Mouse (Mus musculus) megakaryocyte, embryonic 14.5 days (primary cell): ENCODE measurements at regions not wholly inside any gene's neighbourhood (a gene's known extent, or its start where the extent isn't known, plus 50 kb on each side); places are given as distances from the start of the nearest gene placed in this dataset.

Experiments
- H3K27me3 ChIP-seq: replicated peaks from 2 replicates; pipeline ENCODE3; 2012; ENCODE audit warnings: inconsistent platforms
- H3K36me3 ChIP-seq: replicated peaks from 2 replicates; pipeline ENCODE3; 2012; ENCODE audit warnings: low read length, inconsistent platforms, mixed read lengths
- H3K4me1 ChIP-seq: 2 replicates; pipeline ENCODE4 v1.6.1; 2012; ENCODE audit warnings: inconsistent platforms
- H3K4me3 ChIP-seq: replicated peaks from 2 replicates; pipeline ENCODE3; 2012; ENCODE audit warnings: moderate library complexity, mild to moderate bottlenecking, inconsistent platforms
- H3K9me3 ChIP-seq: 2 replicates; pipeline ENCODE4 v1.6.1; 2012; ENCODE audit warnings: inconsistent platforms
- FLI1 ChIP-seq: IDR thresholded peaks from 2 replicates; pipeline ENCODE4 v1.6.1; 2012; ENCODE audit warnings: low read length, inconsistent platforms, mixed read lengths
- GATA1 ChIP-seq: IDR thresholded peaks from 3 replicates; pipeline ENCODE4 v1.6.1; 2012; ENCODE audit warnings: mixed read lengths, low read length, inconsistent platforms, borderline replicate concordance

- no peaks in the 10 kb centered on the region for H3K27me3 ChIP-seq
- H3K4me3 ChIP-seq, result peak overlapping the region; percentile 77
- peaks cover 57% of the 10 kb centered on the region for H3K4me1 ChIP-seq
- H3K36me3 ChIP-seq, result peaks cover 12% of the 10 kb centered on the region
- TF ChIP-seq FLI1, result no peak
- H3K9me3 ChIP-seq, result peaks cover 10% of the 10 kb centered on the region
Measured at GRCm38 (mm10) chr3:22022418-22022817, 54.0 kb upstream of the Tbl1xr1 start.

GRCm38 (mm10) chr3:22023049-22023448 lies 53.4 kb upstream of the Tbl1xr1 start:
- Histone ChIP-seq H3K9me3 (peaks cover 10% of the 10 kb centered on the region), H3K4me1 (peaks cover 51% of the 10 kb centered on the region), H3K36me3 (peaks cover 12% of the 10 kb centered on the region), H3K4me3 (no peak overlapping the region), H3K27me3 (no peaks in the 10 kb centered on the region)
- no peak for TF ChIP-seq GATA1
- TF ChIP-seq FLI1, result no peak

GRCm38 (mm10) chr3:22023551-22023950 lies 52.9 kb upstream of the Tbl1xr1 start:
- peaks cover 10% of the 10 kb centered on the region for H3K36me3 ChIP-seq
- no peak overlapping the region for H3K4me3 ChIP-seq
- no peaks in the 10 kb centered on the region for H3K27me3 ChIP-seq
- peaks cover 52% of the 10 kb centered on the region for H3K4me1 ChIP-seq
- no peak for TF ChIP-seq FLI1
- TF ChIP-seq GATA1, result no peak
- peaks cover 9% of the 10 kb centered on the region for H3K9me3 ChIP-seq

DNA sequence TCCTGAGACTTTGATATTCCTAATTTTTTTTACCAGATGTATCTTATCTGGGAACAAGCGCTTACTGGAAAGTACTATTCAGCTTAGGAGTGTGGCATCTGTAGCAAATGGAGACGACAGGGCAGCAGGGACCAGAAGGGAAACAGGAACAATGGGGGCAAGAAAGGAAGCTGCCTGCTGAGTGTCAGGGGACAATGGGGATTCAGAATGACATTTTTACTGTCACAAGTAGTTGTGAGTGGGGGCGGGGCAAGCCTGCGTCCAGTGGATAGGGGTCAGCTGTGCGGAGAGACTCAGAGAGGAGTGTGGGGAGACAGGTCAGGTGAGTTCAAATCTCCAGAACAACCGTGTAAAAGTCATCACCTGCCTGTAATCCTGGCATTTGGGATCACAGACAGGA lies 52.3 kb upstream of the Tbl1xr1 start:
- no peaks in the 10 kb centered on the region for H3K27me3 ChIP-seq
- no peak for TF ChIP-seq FLI1
- TF ChIP-seq GATA1, result no peak
- H3K4me3 ChIP-seq, result no peak overlapping the region
- H3K4me1 ChIP-seq, result peaks cover 55% of the 10 kb centered on the region
- peaks cover 3% of the 10 kb centered on the region for H3K36me3 ChIP-seq
- peaks cover 3% of the 10 kb centered on the region for H3K9me3 ChIP-seq

DNA sequence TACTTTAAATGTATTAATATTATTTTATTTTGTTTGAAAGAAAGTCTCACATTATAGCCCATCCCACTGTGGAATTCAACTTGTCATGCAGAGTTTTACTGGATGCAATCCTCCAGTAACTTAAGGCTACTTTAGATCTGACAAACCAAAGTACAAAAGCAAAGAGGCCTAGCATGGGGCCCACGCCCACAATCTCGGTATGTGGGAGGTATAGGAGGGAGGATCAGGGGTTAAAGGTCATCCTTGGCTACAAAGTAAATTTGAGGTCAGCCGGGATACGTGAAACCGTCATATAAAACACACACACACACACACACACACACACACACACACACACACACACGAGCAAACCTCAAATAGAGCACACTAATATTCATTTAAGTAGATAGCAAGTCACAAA lies 51.3 kb upstream of the Tbl1xr1 start:
- Histone ChIP-seq H3K9me3 (no peaks in the 10 kb centered on the region), H3K4me1 (peaks cover 47% of the 10 kb centered on the region), H3K36me3 (no peaks in the 10 kb centered on the region), H3K27me3 (no peaks in the 10 kb centered on the region), H3K4me3 (no peak overlapping the region)
- TF ChIP-seq GATA1, result no peak
- TF ChIP-seq FLI1, result no peak

- no peaks in the 10 kb centered on the region for H3K36me3 ChIP-seq
- H3K4me1 ChIP-seq, result peaks cover 48% of the 10 kb centered on the region
- no peaks in the 10 kb centered on the region for H3K27me3 ChIP-seq
- TF ChIP-seq FLI1, result no peak
- no peak for TF ChIP-seq GATA1
- H3K9me3 ChIP-seq, result no peaks in the 10 kb centered on the region
- no peak overlapping the region for H3K4me3 ChIP-seq
Measured at GRCm38 (mm10) chr3:22025615-22026014, 50.8 kb upstream of the Tbl1xr1 start.
